Mouse (Mus musculus) cortical plate, adult 2 months (tissue): ENCODE measurements at regions not wholly inside any gene's neighbourhood (a gene's known extent, or its start where the extent isn't known, plus 50 kb on each side); places are given as distances from the start of the nearest gene placed in this dataset.

Source experiments
- CTCF ChIP-seq: fragments of 200-500 bp; IDR thresholded peaks from 2 replicates; pipeline ENCODE4 v1.5.1; 2011; ENCODE audit warnings: mild to moderate bottlenecking, control low read depth, low read length; ENCODE audit not compliant: insufficient read depth; ENCODE audit errors: extremely low read depth
- POLR2A ChIP-seq: fragments of 200-500 bp; IDR thresholded peaks from 2 replicates; pipeline ENCODE4 v1.6.1; 2011; ENCODE audit warnings: mild to moderate bottlenecking, low read length, control low read depth; ENCODE audit not compliant: insufficient read depth; ENCODE audit errors: extremely low read depth

- TF ChIP-seq CTCF (no peak), POLR2A (no peak)
These were observed 180.9 kb upstream of the Dph6 start for GRCm38 (mm10) chr2:114835694-114836093.
